Mouse (Mus musculus) kidney, postnatal 0 days (tissue): Measurements from ENCODE around the gene Lxn. TPM values are rescaled to one million over a fixed set of nuclear protein-coding genes. Genes with fewer than 3 reads are reported as not detected.

Source experiments
- ATAC-seq: fragments of 200-750 bp; cut with Nextera tagmentation; replicated peaks from 2 replicates; pipeline ENCODE4 v1.8.0; 2017; ENCODE audit warnings: low read depth, moderate number of reproducible peaks, moderate TSS enrichment, moderate library complexity; ENCODE audit not compliant: low FRiP score
- DNase-seq: peaks from one replicate; pipeline ENCODE4 v3.0.0-alpha.2; 2016; ENCODE audit warnings: low spot score
- H3K27ac ChIP-seq: fragments of 300-500 bp; sonication (generic); 2 replicates; pipeline ENCODE4 v1.5.1; 2014; ENCODE audit warnings: mild to moderate bottlenecking
- H3K27me3 ChIP-seq: fragments of 300-500 bp; sonication (generic); 2 replicates; pipeline ENCODE4 v1.6.1; 2014; ENCODE audit warnings: low read length, mixed read lengths; ENCODE audit not compliant: insufficient read depth
- H3K36me3 ChIP-seq: fragments of 300-500 bp; sonication (generic); 2 replicates; pipeline ENCODE4 v1.6.1; 2014; ENCODE audit warnings: low read length, mixed read lengths; ENCODE audit not compliant: insufficient read depth
- H3K4me1 ChIP-seq: fragments of 300-500 bp; sonication (generic); replicated peaks from 2 replicates; pipeline ENCODE4 v1.6.1; 2014; ENCODE audit warnings: antibody characterized with exemption, low read length, mixed read lengths; ENCODE audit not compliant: insufficient read depth
- H3K4me2 ChIP-seq: fragments of 300-500 bp; sonication (generic); 2 replicates; pipeline ENCODE4 v1.6.1; 2014; ENCODE audit warnings: mild to moderate bottlenecking, low read length, moderate library complexity, mixed read lengths
- H3K4me3 ChIP-seq: fragments of 300-500 bp; sonication (generic); replicated peaks from 2 replicates; pipeline ENCODE4 v1.5.1; 2014; ENCODE audit warnings: low read depth, low read length
- H3K9ac ChIP-seq: fragments of 300-500 bp; sonication (generic); 2 replicates; pipeline ENCODE4 v1.6.1; 2014; ENCODE audit warnings: low read depth, low read length
- H3K9me3 ChIP-seq: fragments of 300-500 bp; sonication (generic); replicated peaks from 2 replicates; pipeline ENCODE4 v1.6.1; 2016; ENCODE audit warnings: low read length, inconsistent platforms, mixed read lengths
- CTCF ChIP-seq: IDR thresholded peaks from 2 replicates; pipeline ENCODE4 v1.5.1; 2016; ENCODE audit warnings: antibody characterized with exemption, low read depth, mild to moderate bottlenecking, moderate library complexity
- WGBS: fragments of 180-500 bp; shearing (Covaris S2); extraction: QIAGEN DNeasy Blood & Tissue Kit; methylation state at CpG from one replicate; pipeline ENCODE4 v1.1.7; 2014; 5-methylcytosine and 5-hydroxymethylcytosine counted together
- polyA plus RNA-seq: library from polyadenylated mRNA; unstranded; fragments of >200 nt; fragmentation: Nextera tagmentation; extraction: Ambion mirVana; gene quantifications from 2 replicates; pipeline ENCODE4 v1.2.1, GENCODE M21; 2015

Gene Lxn
- polyA plus RNA-seq, 1 experiment from 2014 or later = 66.6 TPM

GRCm38 (mm10) chr3:67498773-67499405, 35.2 kb upstream of the Lxn start:
- TF ChIP-seq CTCF = no peak
- WGBS = 88% methylated on average over 8 of the region's 8 CpGs
- no peaks in the 10 kb centered on the region for H3K4me1 ChIP-seq

DNA sequence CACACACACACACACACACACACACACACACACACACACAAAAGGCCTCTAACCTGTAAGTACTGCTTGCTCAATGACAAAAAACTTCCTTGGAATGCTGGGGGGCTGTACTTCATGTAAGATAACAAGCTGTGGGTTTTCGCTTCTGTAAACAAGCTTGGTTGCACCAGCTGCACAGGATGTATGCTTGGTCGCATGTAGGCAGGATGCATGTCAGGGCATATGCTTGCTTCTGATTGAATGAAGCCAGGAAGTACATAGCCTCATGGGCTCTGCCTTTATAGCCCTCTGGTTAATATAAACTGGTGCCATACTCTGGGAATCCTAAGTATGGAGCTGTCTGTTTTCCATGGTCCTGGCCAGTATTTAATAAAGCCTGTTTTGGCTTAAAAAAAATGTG, 34.3 kb upstream of the Lxn start:
- H3K27me3 ChIP-seq = no peaks in the 10 kb centered on the region
- H3K9me3 ChIP-seq = no peaks in the 10 kb centered on the region
- H3K36me3 ChIP-seq = no peaks in the 10 kb centered on the region
- no peak overlapping the region for H3K27ac ChIP-seq
- ATAC-seq (no peak; the same call in 1 of the 2 replicates), DNase-seq (no peak)
- no peak for TF ChIP-seq CTCF
- no peak overlapping the region for H3K4me3 ChIP-seq
- H3K4me1 ChIP-seq = no peaks in the 10 kb centered on the region
- WGBS = 53% methylated on average over 2 of the region's 2 CpGs
- H3K9ac ChIP-seq = no peak overlapping the region
- no peak overlapping the region for H3K4me2 ChIP-seq

More at GRCm38 (mm10) chr3:67498773-67499405, 35.2 kb upstream of the Lxn start:
- no peaks in the 10 kb centered on the region for H3K36me3 ChIP-seq
- H3K4me3 ChIP-seq = no peak overlapping the region
- H3K27ac ChIP-seq = no peak overlapping the region
- no peaks in the 10 kb centered on the region for H3K27me3 ChIP-seq
- no peak for ATAC-seq
- no peak overlapping the region for H3K9ac ChIP-seq
- no peaks in the 10 kb centered on the region for H3K9me3 ChIP-seq
- no peak for DNase-seq
- H3K4me2 ChIP-seq = no peak overlapping the region

DNA sequence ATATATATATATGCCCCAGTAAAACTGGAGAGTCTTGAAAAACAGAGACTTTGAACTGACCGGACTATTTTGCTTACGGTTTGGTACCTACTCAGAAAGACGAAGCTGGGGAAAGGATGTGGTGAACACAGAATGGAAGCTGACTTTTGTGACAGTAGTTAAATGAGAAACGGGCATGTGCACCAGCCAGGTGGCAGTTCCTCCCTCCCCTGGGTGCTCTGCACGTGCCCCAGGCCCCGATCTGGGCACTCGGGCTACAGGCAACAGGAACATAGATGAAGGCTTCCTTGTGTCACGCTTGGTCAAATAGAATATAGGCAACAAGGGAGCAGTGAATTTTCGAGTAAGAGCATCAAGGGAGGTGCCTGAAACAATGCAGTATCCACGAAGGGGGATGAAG, 32.6 kb upstream of the Lxn start:
- Histone ChIP-seq H3K27ac (no peak overlapping the region), H3K4me3 (no peak overlapping the region), H3K9me3 (no peaks in the 10 kb centered on the region), H3K27me3 (no peaks in the 10 kb centered on the region), H3K4me1 (no peaks in the 10 kb centered on the region), H3K9ac (no peak overlapping the region), H3K36me3 (no peaks in the 10 kb centered on the region), H3K4me2 (no peak overlapping the region)
- ATAC-seq = no peak
- DNase-seq = no peak
- 85% methylated on average over 10 of the region's 10 CpGs for WGBS
- no peak for TF ChIP-seq CTCF

- H3K36me3 ChIP-seq = no peaks in the 10 kb centered on the region
- no peak overlapping the region for H3K4me3 ChIP-seq
- WGBS = 72% methylated on average over 8 of the region's 8 CpGs
- no peak overlapping the region for H3K9ac ChIP-seq
- H3K4me1 ChIP-seq = no peaks in the 10 kb centered on the region
- no peaks in the 10 kb centered on the region for H3K27me3 ChIP-seq
- ATAC-seq (no peak), DNase-seq (no peak)
- no peak for TF ChIP-seq CTCF
- no peak overlapping the region for H3K27ac ChIP-seq
- no peak overlapping the region for H3K4me2 ChIP-seq
- H3K9me3 ChIP-seq = no peaks in the 10 kb centered on the region
Measured at GRCm38 (mm10) chr3:67493132-67493531, 29.4 kb upstream of the Lxn start.

DNA sequence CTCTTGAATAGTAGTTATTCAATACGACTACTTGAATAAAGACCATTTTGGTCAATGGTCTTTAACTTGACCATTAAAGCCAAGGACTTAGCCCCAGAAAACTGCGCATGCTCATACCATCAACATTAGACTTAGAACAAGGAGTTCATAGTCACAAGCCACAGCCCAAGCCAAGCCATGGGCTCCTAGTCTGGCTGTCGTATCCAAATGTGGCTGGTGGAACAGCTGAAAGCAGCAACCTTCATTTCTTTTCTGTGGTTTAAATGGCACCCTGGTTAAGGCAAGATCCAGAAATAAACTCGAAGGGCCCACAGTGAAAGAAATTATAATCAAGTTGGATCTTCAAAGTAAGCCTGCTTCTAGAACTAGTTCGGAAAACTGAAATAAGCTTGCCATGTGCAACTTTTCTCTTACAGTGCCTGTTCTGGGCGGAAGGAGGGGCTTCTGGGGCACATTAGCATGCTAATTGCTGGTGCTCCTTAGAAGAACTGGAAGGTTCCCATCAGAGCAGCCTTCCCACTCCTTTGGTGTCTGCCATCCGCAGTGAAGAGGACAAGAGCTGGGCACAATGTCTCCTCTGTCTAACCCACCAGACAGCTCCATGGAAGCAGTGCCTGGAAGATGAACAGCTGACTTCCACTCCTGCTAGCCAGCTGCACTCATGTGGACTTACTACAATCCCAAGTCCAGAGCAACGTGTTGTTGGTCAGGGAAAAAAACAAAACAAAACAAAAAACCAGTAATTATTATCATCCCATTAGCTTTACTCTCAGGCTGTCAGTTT, 28.6 kb upstream of the Lxn start:
- 82% methylated on average over 8 of the region's 8 CpGs for WGBS

DNA sequence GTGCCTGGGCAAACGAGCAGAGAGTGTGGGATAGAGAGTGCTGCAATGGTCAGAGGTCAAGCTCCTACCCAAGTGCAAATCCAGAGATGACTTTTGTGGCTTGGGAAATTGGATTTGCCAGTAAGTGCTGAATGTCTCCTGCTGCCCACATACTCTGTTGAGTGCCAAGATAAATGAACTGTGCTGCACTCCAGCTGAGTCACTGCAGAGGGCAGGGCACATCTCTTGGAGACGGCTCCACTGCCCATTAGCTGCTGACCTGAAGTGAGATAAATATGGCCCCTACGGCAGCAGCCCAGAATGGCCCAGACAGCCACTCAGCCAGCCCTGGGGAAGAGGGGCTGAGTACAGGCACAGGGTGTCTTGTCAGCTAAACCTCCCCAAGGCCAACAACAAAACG, 26.4 kb upstream of the Lxn start:
- Histone ChIP-seq H3K4me3 (no peak overlapping the region), H3K36me3 (no peaks in the 10 kb centered on the region), H3K4me1 (no peaks in the 10 kb centered on the region), H3K27me3 (no peaks in the 10 kb centered on the region), H3K4me2 (no peak overlapping the region), H3K27ac (no peak overlapping the region), H3K9ac (no peak overlapping the region), H3K9me3 (no peaks in the 10 kb centered on the region)
- TF ChIP-seq CTCF = no peak
- ATAC-seq (no peak), DNase-seq (no peak)
- 36% methylated on average over 4 of the region's 4 CpGs for WGBS

More for the DNA sequence above, 28.6 kb upstream of the Lxn start:
- no peak for TF ChIP-seq CTCF
- no peak for DNase-seq
- no peaks in the 10 kb centered on the region for H3K36me3 ChIP-seq
- no peak overlapping the region for H3K9ac ChIP-seq
- H3K4me2 ChIP-seq = no peak overlapping the region
- H3K4me3 ChIP-seq = no peak overlapping the region
- ATAC-seq = no peak
- H3K27ac ChIP-seq = no peak overlapping the region
- H3K4me1 ChIP-seq = no peaks in the 10 kb centered on the region
- H3K27me3 ChIP-seq = no peaks in the 10 kb centered on the region
- H3K9me3 ChIP-seq = no peaks in the 10 kb centered on the region
